In genomic region chr4:149457831-149458430, GRCm38 (mm10) we compare ENCODE assay signal across 11 mouse cellular contexts. TPM values are rescaled to one million over a fixed set of nuclear protein-coding genes. Genes with fewer than 3 reads are reported as not detected.
DNase-seq lines count a peak whose midpoint lies in the region; ATAC-seq lines count a peak whose summit lies in the region.
"Had no signal": no experiment of that assay in that cellular context is flagged by ENCODE, and none has a peak within 500 bp of the region (broad histone marks: within the 10 kb centered on the region; RNA-seq: fewer than 3 reads in every experiment).

No protein-coding gene starts in this region.

- H3K9me3 ChIP-seq in heart, embryonic 10.5 days: no peaks in the 10 kb centered on the region
- no peaks in the 10 kb centered on the region for H3K9me3 ChIP-seq in hindbrain, embryonic 16.5 days (ENCODE audit: control insufficient read depth, low read length)
- H3K9me3 ChIP-seq: hindbrain, embryonic 15.5 days; midbrain, embryonic 12.5 days had no signal

- H3K27ac ChIP-seq in heart, embryonic 10.5 days: no peak overlapping the region
- H3K27ac ChIP-seq in hindbrain, embryonic 16.5 days (ENCODE audit: low read depth, low read length): no peak overlapping the region
- H3K27ac ChIP-seq: hindbrain, embryonic 15.5 days; liver, embryonic 14.5 days; midbrain, embryonic 12.5 days had no signal

- H3K4me1 ChIP-seq in heart, embryonic 10.5 days: peaks cover 19% of the 10 kb centered on the region; the same call in 1 of the 2 replicates
- H3K4me1 ChIP-seq in hindbrain, embryonic 16.5 days (ENCODE audit: control insufficient read depth, insufficient read depth, low read depth, low read length): peaks cover 2% of the 10 kb centered on the region; the same call in 1 of the 2 replicates

- H3K4me3 ChIP-seq in heart, embryonic 10.5 days: no peak overlapping the region
- H3K4me3 ChIP-seq in hindbrain, embryonic 16.5 days (ENCODE audit: low read length): no peak overlapping the region
- H3K4me3 ChIP-seq: hindbrain, embryonic 15.5 days; midbrain, embryonic 12.5 days had no signal

- no peaks in the 10 kb centered on the region for H3K27me3 ChIP-seq in heart, embryonic 10.5 days (ENCODE audit: insufficient read depth, poor library complexity, severe bottlenecking)
- no peaks in the 10 kb centered on the region for H3K27me3 ChIP-seq in hindbrain, embryonic 16.5 days (replicated peaks; ENCODE audit: control insufficient read depth, insufficient read depth, low read length)
- H3K27me3 ChIP-seq: hindbrain, embryonic 15.5 days; midbrain, embryonic 12.5 days had no signal

- no peak overlapping the region for H3K9ac ChIP-seq in hindbrain, embryonic 16.5 days (ENCODE audit: low read depth, low read length)
- H3K9ac ChIP-seq: hindbrain, embryonic 15.5 days; liver, embryonic 14.5 days; midbrain, embryonic 12.5 days had no signal

- H3K4me2 ChIP-seq in hindbrain, embryonic 16.5 days (ENCODE audit: low read length): no peak overlapping the region
- H3K4me2 ChIP-seq: hindbrain, embryonic 15.5 days; midbrain, embryonic 12.5 days had no signal

- ATAC-seq in hindbrain, embryonic 16.5 days: no peak

- peak; percentile 79 to 85 for DNase-seq in heart, adult 18-20 months
- DNase-seq in heart, embryonic 10.5 days (ENCODE audit: low spot score): no peak
- DNase-seq in 416B (ENCODE audit: low read depth): peak; percentile 16
- peak; percentile 82 for DNase-seq in adrenal gland, postnatal 14 days
- DNase-seq in heart, postnatal 25 days (ENCODE audit: low spot score): peak; percentile 38
- DNase-seq in cerebellum, postnatal 10 days: no peak
- no peak for DNase-seq in embryo, embryonic 11 days

- H3K36me3 ChIP-seq in heart, embryonic 10.5 days: no peaks in the 10 kb centered on the region
- H3K36me3 ChIP-seq in hindbrain, embryonic 16.5 days (ENCODE audit: control insufficient read depth, insufficient read depth, low read length): no peaks in the 10 kb centered on the region
- H3K36me3 ChIP-seq: hindbrain, embryonic 15.5 days; midbrain, embryonic 12.5 days had no signal

- WGBS in heart, embryonic 10.5 days: 69% methylated on average over 6 of the region's 6 CpGs
- WGBS in hindbrain, embryonic 16.5 days: 79% methylated on average over 6 of the region's 6 CpGs

- intact Hi-C loops in heart, postnatal 25 days (cut with DNase I): no loop called here

RNA-seq across cellular contexts. Expression of gene Rbp7, which starts 3.2 kb away (rescaled TPM):
- total RNA-seq in heart, adult 18-20 months (2021): 10 to 100 TPM; 63.9 to 85.7 TPM
- polyA plus RNA-seq in heart, embryonic 10.5 days (2016; fragmentation: Nextera tagmentation; extraction: Ambion mirVana): 0.67 and 1.3 TPM in 2 replicates
- total RNA-seq in adrenal gland, postnatal 14 days (2021): 103 and 104 TPM in 2 replicates
- 10 to 100 TPM; 54.3 to 65.7 TPM for total RNA-seq in heart, postnatal 25 days (2021)
- not detected in 2 replicates for polyA plus RNA-seq in hindbrain, embryonic 16.5 days (2015; fragmentation: Nextera tagmentation; extraction: Ambion mirVana)
- polyA plus RNA-seq: hindbrain, embryonic 15.5 days; liver, embryonic 14.5 days; midbrain, embryonic 12.5 days had no signal

RNA-seq across cellular contexts. Expression of gene Tmem274, which starts 19.2 kb away (rescaled TPM):
- not detected for total RNA-seq in heart, adult 18-20 months (2021)
- 0.30 and 0.49 TPM in 2 replicates for polyA plus RNA-seq in heart, embryonic 10.5 days (2016; fragmentation: Nextera tagmentation; extraction: Ambion mirVana)
- total RNA-seq in adrenal gland, postnatal 14 days (2021): not detected in 2 replicates
- total RNA-seq in heart, postnatal 25 days (2021): not detected
- 0.45 TPM in 1 of 2 replicates, not detected in the other for polyA plus RNA-seq in hindbrain, embryonic 16.5 days (2015; fragmentation: Nextera tagmentation; extraction: Ambion mirVana)
- polyA plus RNA-seq: liver, embryonic 14.5 days had no signal

RNA-seq across cellular contexts. Expression of gene Nmnat1, which starts 27.1 kb away (rescaled TPM):
- 10 to 100 TPM; 35.4 to 36.0 TPM for total RNA-seq in heart, adult 18-20 months (2021)
- polyA plus RNA-seq in heart, embryonic 10.5 days (2016; fragmentation: Nextera tagmentation; extraction: Ambion mirVana): 15.9 and 16.9 TPM in 2 replicates
- 16.1 and 17.9 TPM in 2 replicates for total RNA-seq in adrenal gland, postnatal 14 days (2021)
- total RNA-seq in heart, postnatal 25 days (2021): 10 to 100 TPM; 29.7 to 30.7 TPM
- 7.7 and 9.1 TPM in 2 replicates for polyA plus RNA-seq in hindbrain, embryonic 16.5 days (2015; fragmentation: Nextera tagmentation; extraction: Ambion mirVana)

RNA-seq across cellular contexts. Expression of gene Lzic, which starts 27.1 kb away (rescaled TPM):
- 10 to 100 TPM; 62.5 to 77.5 TPM for total RNA-seq in heart, adult 18-20 months (2021)
- polyA plus RNA-seq in heart, embryonic 10.5 days (2016; fragmentation: Nextera tagmentation; extraction: Ambion mirVana): 38.1 and 46.4 TPM in 2 replicates
- total RNA-seq in adrenal gland, postnatal 14 days (2021): 32.5 and 35.6 TPM in 2 replicates
- total RNA-seq in heart, postnatal 25 days (2021): 10 to 100 TPM; 55.2 to 64.3 TPM
- 42.2 TPM in 2 replicates for polyA plus RNA-seq in hindbrain, embryonic 16.5 days (2015; fragmentation: Nextera tagmentation; extraction: Ambion mirVana)

RNA-seq across cellular contexts. Expression of gene Ube4b, which starts 31.4 kb away (rescaled TPM):
- 10 to 100 TPM; 41.7 to 45.5 TPM for total RNA-seq in heart, adult 18-20 months (2021)
- polyA plus RNA-seq in heart, embryonic 10.5 days (2016; fragmentation: Nextera tagmentation; extraction: Ambion mirVana): 57.1 and 62.9 TPM in 2 replicates
- 63.8 and 78.6 TPM in 2 replicates for total RNA-seq in adrenal gland, postnatal 14 days (2021)
- total RNA-seq in heart, postnatal 25 days (2021): 10 to 100 TPM; 48.6 to 49.0 TPM
- polyA plus RNA-seq in hindbrain, embryonic 16.5 days (2015; fragmentation: Nextera tagmentation; extraction: Ambion mirVana): 47.4 and 58.6 TPM in 2 replicates

Comparison
In these comparisons a context has a peak if more than half of its experiments do, and no peak if none do; other contexts are left out.
1. DNase-seq: peak in heart, adult 18-20 months (2 of 2), 416B (single experiment), adrenal gland, postnatal 14 days (single experiment) and heart, postnatal 25 days (single experiment); none in heart, embryonic 10.5 days (single experiment), cerebellum, postnatal 10 days (0 of 2) and embryo, embryonic 11 days (single experiment).